Mouse (Mus musculus) forebrain, embryonic 11.5 days (tissue): ENCODE results near the gene Ppp6r2. TPM values are rescaled to one million over a fixed set of nuclear protein-coding genes. Genes with fewer than 3 reads are reported as not detected.

Experiments used
- ATAC-seq: fragments of 200-750 bp; cut with Nextera tagmentation; replicated peaks from 2 replicates; pipeline ENCODE4 v1.8.0; 2017; ENCODE audit warnings: moderate TSS enrichment; ENCODE audit not compliant: low FRiP score
- DNase-seq: peaks from one replicate; pipeline ENCODE4 v3.0.0-alpha.2; 2017; ENCODE audit warnings: low spot score
- H3K27ac ChIP-seq: fragments of 300-500 bp; sonication (generic); 2 replicates; pipeline ENCODE4 v1.5.1; 2014; ENCODE audit warnings: low read depth, low read length
- H3K27me3 ChIP-seq: fragments of 300-500 bp; sonication (generic); 2 replicates; pipeline ENCODE4 v1.6.1; 2014; ENCODE audit warnings: mild to moderate bottlenecking, low read length, mixed read lengths; ENCODE audit not compliant: control insufficient read depth, insufficient read depth
- H3K36me3 ChIP-seq: fragments of 300-500 bp; sonication (generic); 2 replicates; pipeline ENCODE4 v1.6.1; 2014; ENCODE audit warnings: mild to moderate bottlenecking, low read length, moderate library complexity, mixed read lengths; ENCODE audit not compliant: control insufficient read depth, insufficient read depth
- H3K4me1 ChIP-seq: fragments of 300-500 bp; sonication (generic); replicated peaks from 2 replicates; pipeline ENCODE4 v1.6.1; 2014; ENCODE audit warnings: low read length, mixed read lengths; ENCODE audit not compliant: control insufficient read depth, insufficient read depth
- H3K4me2 ChIP-seq: fragments of 300-500 bp; sonication (generic); 2 replicates; pipeline ENCODE4 v1.6.1; 2014; ENCODE audit warnings: low read depth, mild to moderate bottlenecking, low read length, moderate library complexity, mixed read lengths; ENCODE audit not compliant: severe bottlenecking
- H3K4me3 ChIP-seq: fragments of 300-500 bp; sonication (generic); 2 replicates; pipeline ENCODE4 v1.5.1; 2014; ENCODE audit warnings: low read depth, low read length
- H3K9ac ChIP-seq: fragments of 300-500 bp; sonication (generic); 2 replicates; pipeline ENCODE4 v1.6.1; 2014; ENCODE audit warnings: low read length
- H3K9me3 ChIP-seq: fragments of 300-500 bp; sonication (generic); 2 replicates; pipeline ENCODE4 v1.6.1; 2016; ENCODE audit warnings: low read length, mixed read lengths; ENCODE audit not compliant: control insufficient read depth
- WGBS: fragments of 180-500 bp; shearing (Covaris S2); extraction: QIAGEN DNeasy Blood & Tissue Kit; methylation state at CpG from one replicate; pipeline ENCODE4 v1.1.7; 2014; 5-methylcytosine and 5-hydroxymethylcytosine counted together
- polyA plus RNA-seq: library from polyadenylated mRNA; unstranded; fragments of >200 nt; fragmentation: Nextera tagmentation; extraction: Ambion mirVana; gene quantifications from 2 replicates; pipeline ENCODE4 v1.2.1, GENCODE M21; 2014

The Ppp6r2 gene
- polyA plus RNA-seq, 1 experiment from 2014 or later, result 45.1 TPM

GRCm38 (mm10) chr15:89173906-89174214 is 37.5 kb upstream of the Ppp6r2 start:
- no peaks in the 10 kb centered on the region for H3K9me3 ChIP-seq
- ATAC-seq (peak; percentile 37; the same call in 1 of the 2 replicates), DNase-seq (peak; percentile 78)
- peaks cover 60% of the 10 kb centered on the region for H3K4me1 ChIP-seq
- H3K4me3 ChIP-seq, result peak overlapping the region; percentile 49
- H3K36me3 ChIP-seq, result no peaks in the 10 kb centered on the region
- no peaks in the 10 kb centered on the region for H3K27me3 ChIP-seq
- peak overlapping the region; percentile 59 for H3K9ac ChIP-seq
- H3K4me2 ChIP-seq, result peak overlapping the region; percentile 99
- 1% methylated on average over 15 of the region's 15 CpGs for WGBS
- no peak overlapping the region for H3K27ac ChIP-seq

DNA sequence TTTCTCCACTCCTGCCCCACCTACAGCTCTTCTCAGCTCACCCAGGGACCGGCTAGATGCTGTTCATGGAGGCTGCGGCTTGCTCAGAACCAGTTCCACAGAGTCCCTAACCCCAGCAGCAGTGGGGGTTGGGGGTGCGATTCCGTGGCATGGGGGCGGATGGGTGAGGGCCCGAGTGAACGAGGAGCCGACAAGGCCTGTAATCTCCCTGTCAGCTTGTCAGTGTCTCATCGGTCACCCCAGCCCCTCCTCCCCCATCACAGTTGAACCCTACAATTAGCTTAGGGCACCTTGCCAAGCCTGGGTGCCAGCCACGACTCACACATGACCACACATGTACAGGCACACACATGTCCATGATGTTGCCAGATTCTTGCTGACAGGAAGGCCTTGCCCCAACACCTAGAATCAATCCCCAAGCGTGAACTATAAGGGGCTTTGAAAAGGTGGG is 36.4 kb upstream of the Ppp6r2 start:
- Histone ChIP-seq H3K27ac (no peak overlapping the region), H3K36me3 (no peaks in the 10 kb centered on the region), H3K4me2 (no peak overlapping the region), H3K4me1 (peaks cover 60% of the 10 kb centered on the region), H3K4me3 (no peak overlapping the region), H3K27me3 (no peaks in the 10 kb centered on the region), H3K9ac (no peak overlapping the region), H3K9me3 (no peaks in the 10 kb centered on the region)
- ATAC-seq (no peak), DNase-seq (no peak)
- WGBS, result 58% methylated on average over 11 of the region's 11 CpGs

GRCm38 (mm10) chr15:89175411-89176155 is 35.8 kb upstream of the Ppp6r2 start:
- H3K36me3 ChIP-seq, result no peaks in the 10 kb centered on the region
- H3K4me1 ChIP-seq, result peaks cover 56% of the 10 kb centered on the region
- no peak overlapping the region for H3K27ac ChIP-seq
- H3K9me3 ChIP-seq, result no peaks in the 10 kb centered on the region
- no peak overlapping the region for H3K4me2 ChIP-seq
- H3K27me3 ChIP-seq, result no peaks in the 10 kb centered on the region
- no peak for ATAC-seq
- DNase-seq, result no peak
- WGBS, result 88% methylated on average over 13 of the region's 13 CpGs
- H3K4me3 ChIP-seq, result no peak overlapping the region
- no peak overlapping the region for H3K9ac ChIP-seq

DNA sequence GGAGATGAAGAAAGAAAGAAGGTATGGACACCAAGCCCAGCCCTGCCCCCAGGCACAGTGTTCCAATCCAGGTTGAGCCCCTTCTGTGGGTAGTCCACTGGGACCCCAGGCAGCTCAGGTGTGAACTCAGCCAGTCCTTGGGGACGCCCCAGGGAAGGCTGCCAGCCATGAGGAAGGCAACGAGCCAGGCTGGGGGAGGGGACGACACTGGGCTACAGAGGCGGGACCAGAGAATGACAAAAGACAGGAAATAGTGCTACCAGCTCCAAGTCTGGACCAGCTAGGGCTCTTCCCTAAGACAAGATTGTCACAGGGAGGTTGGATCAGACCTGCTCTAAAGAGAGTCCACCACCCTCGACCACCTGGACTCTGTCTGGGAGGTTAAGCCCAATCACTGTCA is 34.2 kb upstream of the Ppp6r2 start:
- Histone ChIP-seq H3K9me3 (no peaks in the 10 kb centered on the region), H3K4me1 (peaks cover 59% of the 10 kb centered on the region), H3K4me3 (no peak overlapping the region), H3K9ac (peak overlapping the region; percentile 29; the same call in 1 of the 2 replicates), H3K36me3 (no peaks in the 10 kb centered on the region), H3K4me2 (no peak overlapping the region; the same call in 1 of the 2 replicates), H3K27me3 (no peaks in the 10 kb centered on the region), H3K27ac (peak overlapping the region; percentile 31; the same call in 1 of the 2 replicates)
- no peak for ATAC-seq
- 19% methylated on average over 5 of the region's 5 CpGs for WGBS
- DNase-seq, result peak; percentile 69

- no peaks in the 10 kb centered on the region for H3K36me3 ChIP-seq
- H3K9ac ChIP-seq, result peak overlapping the region; percentile 29; the same call in 1 of the 2 replicates
- no peak for ATAC-seq
- H3K4me2 ChIP-seq, result peak overlapping the region; percentile 88; the same call in 1 of the 2 replicates
- whole genome bisulfite sequencing, result 85% methylated on average over 3 of the region's 4 CpGs
- no peak overlapping the region for H3K4me3 ChIP-seq
- H3K4me1 ChIP-seq, result peaks cover 56% of the 10 kb centered on the region
- H3K27ac ChIP-seq, result peak overlapping the region; percentile 31; the same call in 1 of the 2 replicates
- H3K9me3 ChIP-seq, result no peaks in the 10 kb centered on the region
- no peaks in the 10 kb centered on the region for H3K27me3 ChIP-seq
- DNase-seq, result no peak
Measured at GRCm38 (mm10) chr15:89177576-89178259, 33.6 kb upstream of the Ppp6r2 start.

DNA sequence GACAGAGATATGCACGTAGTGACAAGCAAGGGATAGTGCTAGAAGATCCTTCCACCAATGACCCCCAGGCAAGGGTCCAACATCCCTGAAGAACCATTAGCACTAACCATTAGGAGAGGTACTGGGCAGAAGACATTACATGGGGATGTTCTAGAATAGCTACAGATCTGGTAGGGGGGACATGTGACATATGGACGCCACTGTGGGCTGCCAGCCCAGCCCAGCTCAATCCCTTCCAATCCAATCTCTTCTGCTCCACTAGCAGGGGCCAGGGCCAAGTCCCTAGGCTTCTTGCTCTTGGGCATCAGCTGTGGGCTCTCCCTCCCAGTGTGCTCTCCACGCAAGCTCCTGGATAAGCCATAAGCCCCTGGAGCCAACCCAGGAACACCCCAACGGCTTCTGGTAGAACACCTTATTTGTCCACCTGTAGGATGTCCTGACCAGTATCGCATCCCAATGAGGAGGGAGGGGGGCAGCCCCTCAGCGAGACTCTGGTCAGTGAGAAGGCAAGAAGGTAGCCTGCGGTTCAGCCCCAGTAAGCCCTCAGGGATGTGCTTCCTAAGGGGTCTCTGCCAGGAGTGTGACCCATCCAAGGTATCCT is 33.0 kb upstream of the Ppp6r2 start:
- ATAC-seq (no peak), DNase-seq (no peak)
- peak overlapping the region; percentile 88 for H3K4me2 ChIP-seq
- no peak overlapping the region for H3K27ac ChIP-seq
- no peaks in the 10 kb centered on the region for H3K27me3 ChIP-seq
- 67% methylated on average over 7 of the region's 7 CpGs for WGBS
- H3K9ac ChIP-seq, result peak overlapping the region; percentile 94
- H3K9me3 ChIP-seq, result no peaks in the 10 kb centered on the region
- no peaks in the 10 kb centered on the region for H3K36me3 ChIP-seq
- peak overlapping the region; percentile 84 for H3K4me3 ChIP-seq
- H3K4me1 ChIP-seq, result peaks cover 54% of the 10 kb centered on the region

GRCm38 (mm10) chr15:89178954-89179629 is 32.3 kb upstream of the Ppp6r2 start:
- Histone ChIP-seq H3K27me3 (no peaks in the 10 kb centered on the region), H3K4me2 (peak overlapping the region; percentile 88), H3K9me3 (no peaks in the 10 kb centered on the region), H3K9ac (peak overlapping the region; percentile 94), H3K36me3 (no peaks in the 10 kb centered on the region), H3K4me3 (peak overlapping the region; percentile 84), H3K4me1 (peaks cover 46% of the 10 kb centered on the region), H3K27ac (peak overlapping the region; percentile 90; the same call in 1 of the 2 replicates)
- peak; percentile 82 for DNase-seq
- 1% methylated on average over 16 of the region's 16 CpGs for WGBS
- peak; percentile 13; the same call in 1 of the 2 replicates for ATAC-seq

- H3K4me2 ChIP-seq, result peak overlapping the region; percentile 88
- H3K27me3 ChIP-seq, result no peaks in the 10 kb centered on the region
- no peaks in the 10 kb centered on the region for H3K36me3 ChIP-seq
- WGBS, result 3% methylated on average over 6 of the region's 6 CpGs
- no peaks in the 10 kb centered on the region for H3K9me3 ChIP-seq
- peak overlapping the region; percentile 94 for H3K9ac ChIP-seq
- peak overlapping the region; percentile 90; the same call in 1 of the 2 replicates for H3K27ac ChIP-seq
- peak overlapping the region; percentile 84 for H3K4me3 ChIP-seq
- H3K4me1 ChIP-seq, result peaks cover 45% of the 10 kb centered on the region
- DNase-seq (no peak), ATAC-seq (no peak)
Measured at GRCm38 (mm10) chr15:89179630-89179964, 31.8 kb upstream of the Ppp6r2 start.
